Mouse (Mus musculus): ENCODE results near the gene Rps6kb1. TPM values are rescaled to one million over a fixed set of nuclear protein-coding genes. Genes with fewer than 3 reads are reported as not detected.
"Not testable (repeated sequence)": the region's sequence is repeated elsewhere in the genome, so short reads cannot be mapped to it uniquely, and the experiment has no call there.

Rps6kb1 gene
- polyA plus RNA-seq, 1 experiment: 24.7 TPM

- peaks cover 2% of the 10 kb centered on the region; the same call in 1 of the 2 replicates for H3K4me1 ChIP-seq (ENCODE audit: control insufficient read depth, insufficient read depth, low read length)
- TF ChIP-seq POLR2A (IDR thresholded peaks at IDR 0.05; ENCODE audit: extremely low read depth, insufficient read depth, low read length) (no peak), CTCF (IDR thresholded peaks at IDR 0.05; ENCODE audit: extremely low read depth, insufficient read depth, low read length) (no peak)
- no peak overlapping the region for H3K27ac ChIP-seq (ENCODE audit: insufficient read depth, low read length)
- H3K4me3 ChIP-seq (ENCODE audit: insufficient read depth, low read length): peak overlapping the region; percentile 51; the same call in 1 of the 2 replicates
Measured at GRCm38 (mm10) chr11:86545556-86545955, 951 bp upstream of the Rps6kb1 start.

- Histone ChIP-seq H3K4me1 (ENCODE audit: control insufficient read depth, insufficient read depth, low read length) (peaks cover 2% of the 10 kb centered on the region; the same call in 1 of the 2 replicates), H3K27ac (ENCODE audit: insufficient read depth, low read length) (no peak overlapping the region), H3K4me3 (ENCODE audit: insufficient read depth, low read length) (peak overlapping the region; percentile 51)
- TF ChIP-seq POLR2A (IDR thresholded peaks at IDR 0.05; ENCODE audit: extremely low read depth, insufficient read depth, low read length): no peak
- TF ChIP-seq CTCF (IDR thresholded peaks at IDR 0.05; ENCODE audit: extremely low read depth, insufficient read depth, low read length): no peak
Measured at GRCm38 (mm10) chr11:86543960-86544638, 506 bp downstream of the Rps6kb1 start.

- Histone ChIP-seq H3K4me1 (ENCODE audit: control insufficient read depth, insufficient read depth, low read length) (peaks cover 2% of the 10 kb centered on the region; the same call in 1 of the 2 replicates), H3K4me3 (ENCODE audit: insufficient read depth, low read length) (no peak overlapping the region), H3K27ac (ENCODE audit: insufficient read depth, low read length) (no peak overlapping the region)
- TF ChIP-seq CTCF (IDR thresholded peaks at IDR 0.05; ENCODE audit: extremely low read depth, insufficient read depth, low read length) (no peak), POLR2A (IDR thresholded peaks at IDR 0.05; ENCODE audit: extremely low read depth, insufficient read depth, low read length) (no peak)
Measured at GRCm38 (mm10) chr11:86542851-86543250, 1.8 kb downstream of the Rps6kb1 start.

GRCm38 (mm10) chr11:86540476-86540845 lies 4.1 kb downstream of the Rps6kb1 start:
- no peak overlapping the region for H3K4me3 ChIP-seq (ENCODE audit: insufficient read depth, low read length)
- H3K27ac ChIP-seq (ENCODE audit: insufficient read depth, low read length): no peak overlapping the region
- H3K4me1 ChIP-seq (ENCODE audit: control insufficient read depth, insufficient read depth, low read length): no peaks in the 10 kb centered on the region; the same call in 1 of the 2 replicates
- no peak for TF ChIP-seq POLR2A (IDR thresholded peaks at IDR 0.05; ENCODE audit: extremely low read depth, insufficient read depth, low read length)
- no peak for TF ChIP-seq CTCF (IDR thresholded peaks at IDR 0.05; ENCODE audit: extremely low read depth, insufficient read depth, low read length)

GRCm38 (mm10) chr11:86539716-86540475 lies 4.7 kb downstream of the Rps6kb1 start:
- Histone ChIP-seq H3K27ac (ENCODE audit: insufficient read depth, low read length) (no peak overlapping the region), H3K4me1 (ENCODE audit: control insufficient read depth, insufficient read depth, low read length) (no peaks in the 10 kb centered on the region; the same call in 1 of the 2 replicates), H3K4me3 (ENCODE audit: insufficient read depth, low read length) (no peak overlapping the region)
- TF ChIP-seq CTCF (IDR thresholded peaks at IDR 0.05; ENCODE audit: extremely low read depth, insufficient read depth, low read length) (no peak), POLR2A (IDR thresholded peaks at IDR 0.05; ENCODE audit: extremely low read depth, insufficient read depth, low read length) (no peak)

- Histone ChIP-seq H3K4me1 (ENCODE audit: control insufficient read depth, insufficient read depth, low read length) (no peaks in the 10 kb centered on the region; the same call in 1 of the 2 replicates), H3K4me3 (ENCODE audit: insufficient read depth, low read length) (no peak overlapping the region), H3K27ac (ENCODE audit: insufficient read depth, low read length) (no peak overlapping the region)
- no peak for TF ChIP-seq POLR2A (IDR thresholded peaks at IDR 0.05; ENCODE audit: extremely low read depth, insufficient read depth, low read length)
- TF ChIP-seq CTCF (IDR thresholded peaks at IDR 0.05; ENCODE audit: extremely low read depth, insufficient read depth, low read length): no peak
Measured at GRCm38 (mm10) chr11:86538786-86539185, 5.8 kb downstream of the Rps6kb1 start.

GRCm38 (mm10) chr11:86534201-86534910 lies 10.2 kb downstream of the Rps6kb1 start:
- TF ChIP-seq POLR2A (IDR thresholded peaks at IDR 0.05; ENCODE audit: extremely low read depth, insufficient read depth, low read length): no peak
- TF ChIP-seq CTCF (IDR thresholded peaks at IDR 0.05; ENCODE audit: extremely low read depth, insufficient read depth, low read length): no peak
- Histone ChIP-seq H3K4me1 (ENCODE audit: control insufficient read depth, insufficient read depth, low read length) (no peaks in the 10 kb centered on the region), H3K27ac (ENCODE audit: insufficient read depth, low read length) (no peak overlapping the region), H3K4me3 (ENCODE audit: insufficient read depth, low read length) (no peak overlapping the region)

GRCm38 (mm10) chr11:86533302-86533701 lies 11.3 kb downstream of the Rps6kb1 start:
- not testable (repeated sequence) for H3K4me1 ChIP-seq (ENCODE audit: control insufficient read depth, insufficient read depth, low read length); H3K4me3 ChIP-seq (ENCODE audit: insufficient read depth, low read length); H3K27ac ChIP-seq (ENCODE audit: insufficient read depth, low read length)

- TF ChIP-seq POLR2A (IDR thresholded peaks at IDR 0.05; ENCODE audit: extremely low read depth, insufficient read depth, low read length) (no peak), CTCF (IDR thresholded peaks at IDR 0.05; ENCODE audit: extremely low read depth, insufficient read depth, low read length) (peak; percentile 47)
- no peaks in the 10 kb centered on the region for H3K4me1 ChIP-seq (ENCODE audit: control insufficient read depth, insufficient read depth, low read length)
- H3K27ac ChIP-seq (ENCODE audit: insufficient read depth, low read length): no peak overlapping the region
- H3K4me3 ChIP-seq (ENCODE audit: insufficient read depth, low read length): no peak overlapping the region
Measured at GRCm38 (mm10) chr11:86532834-86533233, 11.8 kb downstream of the Rps6kb1 start.

All from cortical plate, adult 2 months (tissue).